Mouse (Mus musculus) neural tube, embryonic 11.5 days (tissue): ENCODE data around the gene Acot7. TPM values are rescaled to one million over a fixed set of nuclear protein-coding genes. Genes with fewer than 3 reads are reported as not detected.

Experiments
- ATAC-seq: fragments of 200-750 bp; cut with Nextera tagmentation; 2 replicates; pipeline ENCODE4 v1.8.0; 2017; ENCODE audit warnings: moderate number of reproducible peaks, mild to moderate bottlenecking, moderate TSS enrichment, moderate library complexity; ENCODE audit not compliant: insufficient read depth, low FRiP score, low TSS enrichment
- DNase-seq: peaks from one replicate; pipeline ENCODE4 v3.0.0-alpha.2; 2015; ENCODE audit warnings: low spot score
- H3K27ac ChIP-seq: fragments of 300-500 bp; sonication (generic); 2 replicates; pipeline ENCODE4 v1.5.1; 2014; ENCODE audit warnings: low read depth, mild to moderate bottlenecking, low read length
- H3K27me3 ChIP-seq: fragments of 300-500 bp; sonication (generic); 2 replicates; pipeline ENCODE4 v1.6.1; 2014; ENCODE audit warnings: mild to moderate bottlenecking, low read length, mixed read lengths; ENCODE audit not compliant: control insufficient read depth, insufficient read depth
- H3K36me3 ChIP-seq: fragments of 300-500 bp; sonication (generic); 2 replicates; pipeline ENCODE4 v1.6.1; 2014; ENCODE audit warnings: mild to moderate bottlenecking, low read length, moderate library complexity, mixed read lengths; ENCODE audit not compliant: control insufficient read depth, insufficient read depth
- H3K4me1 ChIP-seq: fragments of 300-500 bp; sonication (generic); 2 replicates; pipeline ENCODE4 v1.6.1; 2014; ENCODE audit warnings: low read length, mixed read lengths; ENCODE audit not compliant: control insufficient read depth, insufficient read depth
- H3K4me2 ChIP-seq: fragments of 300-500 bp; sonication (generic); 2 replicates; pipeline ENCODE4 v1.6.1; 2014; ENCODE audit warnings: low read depth, mild to moderate bottlenecking, moderate library complexity
- H3K4me3 ChIP-seq: fragments of 300-500 bp; sonication (generic); 2 replicates; pipeline ENCODE4 v1.5.1; 2014; ENCODE audit warnings: low read depth, low read length
- H3K9ac ChIP-seq: fragments of 300-500 bp; sonication (generic); 2 replicates; pipeline ENCODE4 v1.6.1; 2014; ENCODE audit warnings: mild to moderate bottlenecking, low read length
- H3K9me3 ChIP-seq: fragments of 300-500 bp; sonication (generic); 2 replicates; pipeline ENCODE4 v1.6.1; 2016; ENCODE audit warnings: low read length; ENCODE audit not compliant: control insufficient read depth
- WGBS: fragments of 180-500 bp; shearing (Covaris S2); extraction: QIAGEN DNeasy Blood & Tissue Kit; methylation state at CpG from one replicate; pipeline ENCODE4 v1.1.7; 2014; 5-methylcytosine and 5-hydroxymethylcytosine counted together
- polyA plus RNA-seq: library from polyadenylated mRNA; unstranded; fragments of >200 nt; fragmentation: Nextera tagmentation; extraction: Ambion mirVana; gene quantifications from 2 replicates; pipeline ENCODE4 v1.2.1, GENCODE M21; 2014

Acot7 gene
- polyA plus RNA-seq, 1 experiment from 2014 or later: 173 TPM

- Histone ChIP-seq H3K9me3 (no peaks in the 10 kb centered on the region), H3K27ac (no peak overlapping the region), H3K4me3 (no peak overlapping the region), H3K27me3 (no peaks in the 10 kb centered on the region), H3K4me1 (peaks cover 20% of the 10 kb centered on the region), H3K9ac (0 out of 2 replicates have a peak overlapping the region, but pooled peaks have one; percentile 4), H3K4me2 (no peak overlapping the region), H3K36me3 (no peaks in the 10 kb centered on the region)
- DNase-seq: no peak
- ATAC-seq: no peak
- 58% methylated on average over 11 of the region's 11 CpGs for WGBS
Measured at GRCm38 (mm10) chr4:152190096-152190653, 12.2 kb downstream of the Acot7 start.

DNA sequence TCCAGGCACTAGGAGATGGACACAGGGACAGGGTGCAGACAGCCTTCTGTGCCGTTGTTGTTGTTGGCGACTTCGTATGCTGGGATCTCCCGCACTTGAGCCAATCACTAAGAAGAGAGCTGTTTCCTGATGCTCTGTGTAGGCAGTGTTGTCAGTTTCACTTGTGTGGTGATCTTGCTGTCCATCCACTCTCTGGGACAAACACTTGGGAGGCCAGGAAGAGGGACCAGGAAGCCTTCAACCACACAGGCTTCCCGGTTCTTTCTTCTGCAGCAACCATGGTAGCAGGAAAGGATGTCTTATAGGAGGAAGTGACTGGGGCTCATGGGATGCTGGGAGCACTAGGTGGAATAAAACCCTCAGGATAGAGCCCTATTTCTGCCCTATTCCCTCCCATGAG, 12.8 kb downstream of the Acot7 start:
- WGBS: 77% methylated on average over 5 of the region's 5 CpGs
- ATAC-seq: no peak

GRCm38 (mm10) chr4:152192569-152192968, 14.6 kb downstream of the Acot7 start:
- ATAC-seq (no peak), DNase-seq (no peak)
- H3K27ac ChIP-seq: no peak overlapping the region
- WGBS: 45% methylated on average over 4 of the region's 4 CpGs
- H3K4me3 ChIP-seq: no peak overlapping the region
- H3K36me3 ChIP-seq: no peaks in the 10 kb centered on the region
- no peaks in the 10 kb centered on the region for H3K9me3 ChIP-seq
- no peak overlapping the region for H3K4me2 ChIP-seq
- no peak overlapping the region for H3K9ac ChIP-seq
- H3K4me1 ChIP-seq: peaks cover 4% of the 10 kb centered on the region; the same call in 1 of the 2 replicates
- no peaks in the 10 kb centered on the region for H3K27me3 ChIP-seq

More for the DNA sequence above, 12.8 kb downstream of the Acot7 start:
- no peaks in the 10 kb centered on the region for H3K36me3 ChIP-seq
- no peak overlapping the region for H3K4me3 ChIP-seq
- no peaks in the 10 kb centered on the region for H3K9me3 ChIP-seq
- no peaks in the 10 kb centered on the region for H3K27me3 ChIP-seq
- DNase-seq: no peak
- H3K9ac ChIP-seq: no peak overlapping the region
- no peak overlapping the region for H3K4me2 ChIP-seq
- H3K4me1 ChIP-seq: peaks cover 14% of the 10 kb centered on the region
- H3K27ac ChIP-seq: no peak overlapping the region

- Histone ChIP-seq H3K9ac (no peak overlapping the region), H3K4me1 (peaks cover 4% of the 10 kb centered on the region; the same call in 1 of the 2 replicates), H3K27ac (no peak overlapping the region), H3K4me3 (no peak overlapping the region), H3K9me3 (no peaks in the 10 kb centered on the region), H3K4me2 (no peak overlapping the region), H3K36me3 (no peaks in the 10 kb centered on the region), H3K27me3 (no peaks in the 10 kb centered on the region)
- ATAC-seq (no peak), DNase-seq (no peak)
- 92% methylated on average over 3 of the region's 3 CpGs for WGBS
Measured at GRCm38 (mm10) chr4:152194476-152195175, 16.7 kb downstream of the Acot7 start.

- Histone ChIP-seq H3K36me3 (no peaks in the 10 kb centered on the region), H3K4me1 (no peaks in the 10 kb centered on the region; the same call in 1 of the 2 replicates), H3K4me3 (no peak overlapping the region), H3K4me2 (no peak overlapping the region), H3K9ac (no peak overlapping the region), H3K9me3 (no peaks in the 10 kb centered on the region), H3K27ac (no peak overlapping the region), H3K27me3 (no peaks in the 10 kb centered on the region)
- ATAC-seq: no peak
- DNase-seq: no peak
- 95% methylated on average over 9 of the region's 9 CpGs for WGBS
Measured at GRCm38 (mm10) chr4:152196276-152196675, 18.3 kb downstream of the Acot7 start.

DNA sequence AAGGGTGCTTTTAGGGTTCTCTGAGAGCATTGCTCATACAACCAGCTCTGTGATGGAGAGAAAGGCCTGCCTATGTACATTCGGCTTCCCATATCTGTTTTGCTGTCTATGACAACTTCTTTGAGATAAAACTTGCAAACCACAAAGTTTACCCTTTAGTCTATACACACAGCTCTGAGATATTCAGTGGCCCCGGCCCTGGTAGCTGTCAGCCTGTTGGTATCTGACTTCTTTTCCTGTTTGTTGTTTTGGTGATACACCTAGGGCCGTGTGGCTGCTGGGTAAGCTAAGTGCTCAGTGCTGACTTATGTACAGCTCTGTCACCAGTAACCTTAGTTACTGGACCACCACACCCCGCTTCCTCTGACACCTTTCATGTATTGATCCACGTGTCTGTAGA, 19.6 kb downstream of the Acot7 start:
- H3K9ac ChIP-seq: no peak overlapping the region
- no peak overlapping the region for H3K4me3 ChIP-seq
- no peak overlapping the region for H3K4me2 ChIP-seq
- H3K27me3 ChIP-seq: no peaks in the 10 kb centered on the region
- DNase-seq (no peak), ATAC-seq (no peak)
- H3K36me3 ChIP-seq: no peaks in the 10 kb centered on the region
- H3K9me3 ChIP-seq: no peaks in the 10 kb centered on the region
- no peak overlapping the region for H3K27ac ChIP-seq
- no peaks in the 10 kb centered on the region; the same call in 1 of the 2 replicates for H3K4me1 ChIP-seq
- 85% methylated on average over 5 of the region's 5 CpGs for WGBS

- H3K9ac ChIP-seq: no peak overlapping the region
- no peak overlapping the region for H3K4me2 ChIP-seq
- H3K36me3 ChIP-seq: no peaks in the 10 kb centered on the region
- H3K27ac ChIP-seq: no peak overlapping the region
- no peaks in the 10 kb centered on the region for H3K9me3 ChIP-seq
- whole genome bisulfite sequencing: 84% methylated on average over 1 of the region's 1 CpGs
- no peaks in the 10 kb centered on the region for H3K27me3 ChIP-seq
- no peak overlapping the region for H3K4me3 ChIP-seq
- DNase-seq (no peak), ATAC-seq (no peak)
- no peaks in the 10 kb centered on the region; the same call in 1 of the 2 replicates for H3K4me1 ChIP-seq
Measured at GRCm38 (mm10) chr4:152199617-152200016, 21.7 kb downstream of the Acot7 start.

- no peak overlapping the region; the same call in 1 of the 2 replicates for H3K9ac ChIP-seq
- no peaks in the 10 kb centered on the region; the same call in 1 of the 2 replicates for H3K4me1 ChIP-seq
- no peaks in the 10 kb centered on the region for H3K36me3 ChIP-seq
- ATAC-seq: no peak
- 73% methylated on average over 6 of the region's 6 CpGs for whole genome bisulfite sequencing
- H3K27me3 ChIP-seq: no peaks in the 10 kb centered on the region
- H3K4me2 ChIP-seq: no peak overlapping the region
- no peak overlapping the region for H3K27ac ChIP-seq
- no peak overlapping the region for H3K4me3 ChIP-seq
- no peak for DNase-seq
- no peaks in the 10 kb centered on the region for H3K9me3 ChIP-seq
Measured at GRCm38 (mm10) chr4:152201492-152201891, 23.6 kb downstream of the Acot7 start.

DNA sequence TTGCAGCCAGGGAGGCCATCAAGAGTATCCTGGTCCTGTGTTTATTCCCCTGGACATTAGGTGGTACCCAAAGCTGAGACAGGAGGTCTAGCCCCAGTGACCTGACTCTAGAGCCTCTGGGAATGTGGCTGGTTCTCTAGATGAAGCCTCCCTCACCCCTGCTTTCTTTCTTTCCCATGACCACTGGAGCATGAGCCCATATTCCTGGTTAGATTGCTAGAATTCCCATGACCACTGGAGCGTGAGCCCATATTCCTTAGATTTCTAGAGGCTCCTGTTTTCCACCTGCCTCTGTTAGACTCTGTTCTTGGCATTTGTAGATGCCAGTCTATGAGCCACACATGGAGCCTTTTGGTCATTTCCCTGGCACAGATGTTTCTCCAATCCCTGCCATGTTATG, 24.5 kb downstream of the Acot7 start:
- Histone ChIP-seq H3K4me2 (no peak overlapping the region), H3K4me1 (no peaks in the 10 kb centered on the region; the same call in 1 of the 2 replicates), H3K9ac (no peak overlapping the region), H3K36me3 (no peaks in the 10 kb centered on the region), H3K27me3 (no peaks in the 10 kb centered on the region), H3K4me3 (no peak overlapping the region), H3K9me3 (no peaks in the 10 kb centered on the region), H3K27ac (no peak overlapping the region)
- DNase-seq (no peak), ATAC-seq (no peak)
- WGBS: 85% methylated on average over 1 of the region's 1 CpGs
